8 mouse cellular contexts compared by ENCODE assay signal in genomic region chr7:128739462-128740277, GRCm38 (mm10). TPM values are rescaled to one million over a fixed set of nuclear protein-coding genes. Genes with fewer than 3 reads are reported as not detected.
A peak's percentile ranks its signal among the peaks of the same experiment; 100 is the strongest.
DNase-seq lines count a peak whose midpoint lies in the region; ATAC-seq lines count a peak whose summit lies in the region.

No protein-coding gene starts in this region.

- H3K4me2 ChIP-seq in embryonic facial prominence, embryonic 12.5 days (replicated peaks), result peak overlapping the region; percentile 92
- peak overlapping the region; percentile 94 for H3K4me2 ChIP-seq in heart, embryonic 11.5 days
- H3K4me2 ChIP-seq in kidney, embryonic 14.5 days (replicated peaks; ENCODE audit: low read depth, low read length), result peak overlapping the region; percentile 90

- H3K4me3 ChIP-seq in embryonic facial prominence, embryonic 12.5 days, result peak overlapping the region; percentile 96
- peak overlapping the region; percentile 97 for H3K4me3 ChIP-seq in heart, embryonic 11.5 days (ENCODE audit: low read depth, low read length)
- H3K4me3 ChIP-seq in kidney, embryonic 14.5 days (ENCODE audit: low read length), result peak overlapping the region; percentile 98

- peak; percentile 53 to 59 for DNase-seq in B cell, adult 2 months
- DNase-seq in Muller cell, postnatal 12 days (ENCODE audit: inconsistent ontology term), result peak; percentile 43
- DNase-seq in lung, postnatal 14 days, result peak; percentile 64
- peak; percentile 39 for DNase-seq in right cerebral cortex, postnatal 4 days
- DNase-seq in urinary bladder, postnatal 36 days (ENCODE audit: low spot score in 2 of 2), result peak; percentile 46 to 57

- H3K36me3 ChIP-seq in embryonic facial prominence, embryonic 12.5 days, result peaks cover 2% of the 10 kb centered on the region
- no peaks in the 10 kb centered on the region for H3K36me3 ChIP-seq in heart, embryonic 11.5 days (ENCODE audit: control insufficient read depth, insufficient read depth, low read length)
- H3K36me3 ChIP-seq in kidney, embryonic 14.5 days (ENCODE audit: control insufficient read depth, insufficient read depth, low read length), result no peaks in the 10 kb centered on the region

- WGBS in embryonic facial prominence, embryonic 12.5 days, result under 1% methylated on average over 77 of the region's 80 CpGs
- under 1% methylated on average over 77 of the region's 80 CpGs for WGBS in heart, embryonic 11.5 days (ENCODE audit: insufficient replicate concordance)
- under 1% methylated on average over 75 of the region's 80 CpGs for WGBS in kidney, embryonic 14.5 days

- peaks cover 3% of the 10 kb centered on the region; the same call in 1 of the 2 replicates for H3K27me3 ChIP-seq in embryonic facial prominence, embryonic 12.5 days
- no peaks in the 10 kb centered on the region for H3K27me3 ChIP-seq in heart, embryonic 11.5 days (ENCODE audit: control insufficient read depth, insufficient read depth, low read length)
- no peaks in the 10 kb centered on the region for H3K27me3 ChIP-seq in kidney, embryonic 14.5 days (ENCODE audit: control insufficient read depth, insufficient read depth, low read length)

- H3K9me3 ChIP-seq in embryonic facial prominence, embryonic 12.5 days, result no peaks in the 10 kb centered on the region
- no peaks in the 10 kb centered on the region for H3K9me3 ChIP-seq in heart, embryonic 11.5 days (replicated peaks; ENCODE audit: control insufficient read depth, low read length)
- H3K9me3 ChIP-seq in kidney, embryonic 14.5 days (ENCODE audit: control insufficient read depth, low read length), result no peaks in the 10 kb centered on the region

- peak overlapping the region; percentile 97 for H3K9ac ChIP-seq in embryonic facial prominence, embryonic 12.5 days
- peak overlapping the region; percentile 94 for H3K9ac ChIP-seq in heart, embryonic 11.5 days (ENCODE audit: low read depth, low read length)
- H3K9ac ChIP-seq in kidney, embryonic 14.5 days (ENCODE audit: low read depth, low read length), result peak overlapping the region; percentile 98

- H3K4me1 ChIP-seq in embryonic facial prominence, embryonic 12.5 days, result peaks cover 15% of the 10 kb centered on the region
- peaks cover 15% of the 10 kb centered on the region for H3K4me1 ChIP-seq in heart, embryonic 11.5 days (ENCODE audit: control insufficient read depth, insufficient read depth, low read length)
- peaks cover 19% of the 10 kb centered on the region for H3K4me1 ChIP-seq in kidney, embryonic 14.5 days (ENCODE audit: control insufficient read depth, insufficient read depth, low read length)

- H3K27ac ChIP-seq in embryonic facial prominence, embryonic 12.5 days, result peak overlapping the region; percentile 91
- peak overlapping the region; percentile 85 for H3K27ac ChIP-seq in heart, embryonic 11.5 days (ENCODE audit: low read depth, low read length)
- H3K27ac ChIP-seq in kidney, embryonic 14.5 days (ENCODE audit: low read depth, low read length), result peak overlapping the region; percentile 87; the same call in 1 of the 2 replicates

- ATAC-seq in embryonic facial prominence, embryonic 12.5 days (ENCODE audit: insufficient number of reproducible peaks, insufficient read depth, low FRiP score, low TSS enrichment), result no peak
- ATAC-seq in heart, embryonic 11.5 days (replicated peaks; ENCODE audit: insufficient number of reproducible peaks, low FRiP score, low TSS enrichment), result no peak; the same call in 1 of the 2 replicates
- peak; percentile 45 for ATAC-seq in kidney, embryonic 14.5 days (ENCODE audit: low FRiP score, low TSS enrichment)

RNA-seq across cellular contexts. Expression of gene Mcmbp, which starts 0.6 kb away (rescaled TPM):
- polyA plus RNA-seq in embryonic facial prominence, embryonic 12.5 days (2016; fragmentation: Nextera tagmentation; extraction: Ambion mirVana), result 77.9 and 80.2 TPM in 2 replicates
- 43.1 and 43.5 TPM in 2 replicates for polyA plus RNA-seq in heart, embryonic 11.5 days (2014; fragmentation: Nextera tagmentation; extraction: Ambion mirVana)
- polyA plus RNA-seq in kidney, embryonic 14.5 days (2014; fragmentation: Nextera tagmentation; extraction: Ambion mirVana), result 78.1 and 87.9 TPM in 2 replicates

RNA-seq across cellular contexts. Expression of gene Sec23ip, which starts 5.1 kb away (rescaled TPM):
- polyA plus RNA-seq in embryonic facial prominence, embryonic 12.5 days (2016; fragmentation: Nextera tagmentation; extraction: Ambion mirVana), result 35.8 and 37.3 TPM in 2 replicates
- polyA plus RNA-seq in heart, embryonic 11.5 days (2014; fragmentation: Nextera tagmentation; extraction: Ambion mirVana), result 36.9 and 39.8 TPM in 2 replicates
- polyA plus RNA-seq in kidney, embryonic 14.5 days (2014; fragmentation: Nextera tagmentation; extraction: Ambion mirVana), result 22.5 and 38.4 TPM in 2 replicates
